Comparison of ENCODE assay signal across 8 mouse cellular contexts in genomic region chr1:135699892-135700291, GRCm38 (mm10). TPM values are rescaled to one million over a fixed set of nuclear protein-coding genes. Genes with fewer than 3 reads are reported as not detected.
DNase-seq lines count a peak whose midpoint lies in the region; ATAC-seq and TF ChIP-seq lines count a peak whose summit lies in the region.

No protein-coding gene starts in this region.

- no peak overlapping the region for H3K4me3 ChIP-seq in intestine, embryonic 15.5 days (replicated peaks)
- H3K4me3 ChIP-seq in intestine, embryonic 16.5 days (ENCODE audit: low read length) = no peak overlapping the region
- H3K4me3 ChIP-seq in bone marrow macrophage, adult 2 months (ENCODE audit: insufficient read depth, low read length) = no peak overlapping the region
- H3K4me3 ChIP-seq in hindbrain, embryonic 15.5 days = peak overlapping the region; percentile 35; the same call in 1 of the 2 replicates
- no peak overlapping the region; the same call in 1 of the 2 replicates for H3K4me3 ChIP-seq in midbrain, embryonic 13.5 days (replicated peaks)
- H3K4me3 ChIP-seq in thymus, adult 2 months (ENCODE audit: control insufficient read depth, insufficient read depth, low read length) = no peak overlapping the region

- H3K36me3 ChIP-seq in intestine, embryonic 15.5 days = no peaks in the 10 kb centered on the region
- no peaks in the 10 kb centered on the region for H3K36me3 ChIP-seq in intestine, embryonic 16.5 days (ENCODE audit: control insufficient read depth, insufficient read depth, low read length)
- H3K36me3 ChIP-seq in hindbrain, embryonic 15.5 days = no peaks in the 10 kb centered on the region
- H3K36me3 ChIP-seq in midbrain, embryonic 13.5 days = no peaks in the 10 kb centered on the region
- H3K36me3 ChIP-seq in thymus, adult 2 months (ENCODE audit: control insufficient read depth, insufficient read depth, low read length) = no peaks in the 10 kb centered on the region

- 52% methylated on average over 2 of the region's 2 CpGs for WGBS in intestine, embryonic 15.5 days
- WGBS in intestine, embryonic 16.5 days = 54% methylated on average over 2 of the region's 2 CpGs
- WGBS in hindbrain, embryonic 15.5 days = 61% methylated on average over 2 of the region's 2 CpGs
- WGBS in midbrain, embryonic 13.5 days = 52% methylated on average over 2 of the region's 2 CpGs
- 54% methylated on average over 2 of the region's 2 CpGs for WGBS in thymus, adult 2 months

- ATAC-seq in intestine, embryonic 15.5 days = no peak
- no peak for ATAC-seq in intestine, embryonic 16.5 days
- ATAC-seq in hindbrain, embryonic 15.5 days (ENCODE audit: low FRiP score, low read depth) = no peak
- ATAC-seq in midbrain, embryonic 13.5 days = no peak

- no peak for TF ChIP-seq CTCF in bone marrow macrophage, adult 2 months (IDR thresholded peaks at IDR 0.05; ENCODE audit: low read depth, low read length)
- no peak for TF ChIP-seq CTCF in thymus, adult 2 months (IDR thresholded peaks at IDR 0.05; ENCODE audit: borderline replicate concordance, control insufficient read depth, extremely low read depth, insufficient read depth, low read length, poor library complexity)

- no peak overlapping the region for H3K27ac ChIP-seq in intestine, embryonic 15.5 days
- no peak overlapping the region for H3K27ac ChIP-seq in intestine, embryonic 16.5 days (ENCODE audit: low read length)
- peak overlapping the region; percentile 23; the same call in 1 of the 2 replicates for H3K27ac ChIP-seq in bone marrow macrophage, adult 2 months (ENCODE audit: insufficient read depth, low read depth, low read length)
- 0 out of 2 replicates have a peak overlapping the region, but pooled peaks have one; percentile 26 for H3K27ac ChIP-seq in hindbrain, embryonic 15.5 days (replicated peaks)
- no peak overlapping the region for H3K27ac ChIP-seq in midbrain, embryonic 13.5 days
- H3K27ac ChIP-seq in thymus, adult 2 months (ENCODE audit: control insufficient read depth, insufficient read depth, low read length) = no peak overlapping the region

- no peak for DNase-seq in cerebellum, postnatal 4 days (ENCODE audit: low spot score in 2 of 2)
- no peak for DNase-seq in gastrocnemius, postnatal 4 days (ENCODE audit: low spot score in 2 of 2)
- no peak for DNase-seq in thymus, adult 2 months

- H3K4me2 ChIP-seq in intestine, embryonic 15.5 days (replicated peaks) = peak overlapping the region; percentile 84; the same call in 1 of the 2 replicates
- H3K4me2 ChIP-seq in intestine, embryonic 16.5 days (ENCODE audit: low read depth, low read length) = no peak overlapping the region
- peak overlapping the region; percentile 63 for H3K4me2 ChIP-seq in hindbrain, embryonic 15.5 days
- peak overlapping the region; percentile 66 for H3K4me2 ChIP-seq in midbrain, embryonic 13.5 days (replicated peaks)

- TF ChIP-seq POLR2A in bone marrow macrophage, adult 2 months (IDR thresholded peaks at IDR 0.05; ENCODE audit: borderline replicate concordance, low read depth, low read length) = no peak
- TF ChIP-seq POLR2A in thymus, adult 2 months (IDR thresholded peaks at IDR 0.05; ENCODE audit: control insufficient read depth, extremely low read depth, insufficient read depth, low read length, poor library complexity) = no peak

- no peaks in the 10 kb centered on the region for H3K9me3 ChIP-seq in intestine, embryonic 15.5 days
- no peaks in the 10 kb centered on the region for H3K9me3 ChIP-seq in intestine, embryonic 16.5 days (ENCODE audit: control insufficient read depth, low read length)
- H3K9me3 ChIP-seq in hindbrain, embryonic 15.5 days = no peaks in the 10 kb centered on the region
- no peaks in the 10 kb centered on the region for H3K9me3 ChIP-seq in midbrain, embryonic 13.5 days

- H3K27me3 ChIP-seq in intestine, embryonic 15.5 days (replicated peaks) = peaks cover 2% of the 10 kb centered on the region; the same call in 1 of the 2 replicates
- no peaks in the 10 kb centered on the region for H3K27me3 ChIP-seq in intestine, embryonic 16.5 days (replicated peaks; ENCODE audit: control insufficient read depth, insufficient read depth, low read length)
- 0 out of 2 replicates have a peak, but pooled peaks cover 3% of the 10 kb centered on the region for H3K27me3 ChIP-seq in hindbrain, embryonic 15.5 days
- H3K27me3 ChIP-seq in midbrain, embryonic 13.5 days = peaks cover 19% of the 10 kb centered on the region
- no peaks in the 10 kb centered on the region for H3K27me3 ChIP-seq in thymus, adult 2 months (ENCODE audit: control insufficient read depth, insufficient read depth, low read length)

- H3K9ac ChIP-seq in intestine, embryonic 15.5 days = no peak overlapping the region
- H3K9ac ChIP-seq in intestine, embryonic 16.5 days (ENCODE audit: low read depth, low read length) = no peak overlapping the region
- no peak overlapping the region for H3K9ac ChIP-seq in hindbrain, embryonic 15.5 days
- H3K9ac ChIP-seq in midbrain, embryonic 13.5 days (replicated peaks) = no peak overlapping the region

- H3K4me1 ChIP-seq in intestine, embryonic 15.5 days (replicated peaks) = peaks cover 17% of the 10 kb centered on the region
- H3K4me1 ChIP-seq in intestine, embryonic 16.5 days (ENCODE audit: control insufficient read depth, insufficient read depth, low read length) = peaks cover 16% of the 10 kb centered on the region
- H3K4me1 ChIP-seq in bone marrow macrophage, adult 2 months (ENCODE audit: control insufficient read depth, insufficient read depth, low read length) = peaks cover 20% of the 10 kb centered on the region
- H3K4me1 ChIP-seq in hindbrain, embryonic 15.5 days (replicated peaks) = peaks cover 18% of the 10 kb centered on the region
- H3K4me1 ChIP-seq in midbrain, embryonic 13.5 days (replicated peaks) = peaks cover 21% of the 10 kb centered on the region
- H3K4me1 ChIP-seq in thymus, adult 2 months (replicated peaks; ENCODE audit: control insufficient read depth, insufficient read depth, low read length) = no peaks in the 10 kb centered on the region

RNA-seq across cellular contexts. Expression of gene Csrp1, which starts 20.0 kb away (rescaled TPM):
- 203 and 215 TPM in 2 replicates for polyA plus RNA-seq in intestine, embryonic 15.5 days (2015; fragmentation: Nextera tagmentation; extraction: Ambion mirVana)
- polyA plus RNA-seq in intestine, embryonic 16.5 days (2015; fragmentation: Nextera tagmentation; extraction: Ambion mirVana) = 215 TPM in 2 replicates
- 70.9 and 80.8 TPM in 2 replicates for polyA plus RNA-seq in bone marrow macrophage, adult 2 months (2012; ENCODE audit: insufficient read depth, insufficient read length, missing spikeins)
- polyA plus RNA-seq in hindbrain, embryonic 15.5 days (2015; fragmentation: Nextera tagmentation; extraction: Ambion mirVana) = 17.7 and 19.6 TPM in 2 replicates
- 13.9 and 16.0 TPM in 2 replicates for polyA plus RNA-seq in midbrain, embryonic 13.5 days (2015; fragmentation: Nextera tagmentation; extraction: Ambion mirVana)
- 100 to 1,000 TPM; 109 to 114 TPM for total RNA-seq in gastrocnemius, postnatal 4 days (2021)
- polyA plus RNA-seq in thymus, adult 2 months (2012; rRNA removed) = 333 and 390 TPM in 2 replicates

Comparison
In these comparisons a context has a peak if more than half of its experiments do, and no peak if none do; other contexts are left out.
1. H3K27ac ChIP-seq: peak in bone marrow macrophage, adult 2 months (single experiment) and hindbrain, embryonic 15.5 days (single experiment); none in intestine, embryonic 15.5 days (single experiment), intestine, embryonic 16.5 days (single experiment), midbrain, embryonic 13.5 days (single experiment) and thymus, adult 2 months (single experiment).